Mouse (Mus musculus) lung, adult 18-20 months (tissue): ENCODE data around the gene Pip4k2a.

ENCODE experiments used
- DNase-seq, 2 experiments: peaks; one replicate each; pipeline ENCODE4 v3.0.0; 2022; ENCODE audit warnings: mixed read lengths in 2 of 2

The Pip4k2a gene

DNA sequence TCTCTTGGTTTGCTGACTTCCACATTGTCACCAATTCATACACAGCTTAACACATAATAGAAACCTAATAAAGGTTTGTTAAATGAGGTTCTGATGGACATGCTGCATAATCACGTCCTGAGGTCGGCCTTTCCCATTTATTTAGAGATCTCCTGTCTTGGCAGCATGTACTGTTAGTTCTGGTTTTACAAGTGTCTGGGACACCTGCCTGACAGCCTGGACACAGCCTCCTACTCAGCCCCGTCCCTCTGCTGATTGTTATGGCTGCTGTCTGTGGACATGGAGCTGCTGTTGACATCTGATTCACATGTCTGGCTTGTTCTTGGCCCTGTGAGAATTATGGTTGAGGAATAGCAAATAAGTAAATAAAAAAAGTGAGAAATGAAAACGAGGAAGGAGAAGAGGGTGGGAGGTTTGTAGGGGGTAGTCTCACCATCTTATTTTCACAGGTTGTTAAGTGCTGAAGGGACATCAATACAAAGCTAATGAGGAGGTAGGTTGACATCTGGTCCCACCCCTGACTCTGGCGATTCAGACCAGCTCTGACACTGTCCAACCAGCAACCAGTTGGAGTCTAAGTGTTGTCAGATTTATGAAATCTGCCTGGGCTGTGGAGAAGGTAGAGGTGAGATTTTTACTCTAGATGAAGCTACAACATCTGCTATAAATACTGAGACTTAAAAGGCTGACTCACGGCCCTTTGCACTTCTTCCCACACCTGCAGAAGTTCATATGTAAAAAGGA lies 166.7 kb downstream of the Pip4k2a start:
- DNase-seq: peak in 1 of 2 experiments; percentile 5

GRCm38 (mm10) chr2:18822711-18823110 lies 175.2 kb downstream of the Pip4k2a start:
- DNase-seq: no peak

- peak; percentile 66 to 75 for DNase-seq
These were observed 176.2 kb downstream of the Pip4k2a start for GRCm38 (mm10) chr2:18821451-18822379.

GRCm38 (mm10) chr2:18819520-18819919 lies 178.4 kb downstream of the Pip4k2a start:
- DNase-seq: no peak

GRCm38 (mm10) chr2:18816036-18816435 lies 181.9 kb downstream of the Pip4k2a start:
- no peak for DNase-seq

- DNase-seq: no peak
These were observed 182.5 kb downstream of the Pip4k2a start for GRCm38 (mm10) chr2:18815336-18815965.

DNA sequence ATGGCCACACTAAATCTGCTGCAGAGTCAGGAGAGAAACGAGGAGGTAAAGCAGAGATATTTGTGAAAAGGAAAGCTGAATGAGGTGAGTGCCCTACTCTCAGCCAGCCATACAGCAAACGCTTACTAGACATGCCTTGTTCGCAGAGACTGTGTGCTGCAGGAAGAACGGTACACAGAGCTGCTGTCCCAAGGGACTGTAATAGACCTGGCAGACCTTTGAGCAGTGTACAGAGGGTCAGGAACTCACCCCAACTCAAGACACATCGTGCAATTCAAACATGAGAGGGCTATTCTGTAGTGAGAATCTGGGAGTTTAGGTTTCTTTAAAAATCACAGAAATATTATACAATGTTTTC lies 183.5 kb downstream of the Pip4k2a start:
- no peak for DNase-seq

- DNase-seq: no peak
These were observed 184.1 kb downstream of the Pip4k2a start for GRCm38 (mm10) chr2:18813683-18814446.

- no peak for DNase-seq
These were observed 190.0 kb downstream of the Pip4k2a start for GRCm38 (mm10) chr2:18807961-18808360.

DNA sequence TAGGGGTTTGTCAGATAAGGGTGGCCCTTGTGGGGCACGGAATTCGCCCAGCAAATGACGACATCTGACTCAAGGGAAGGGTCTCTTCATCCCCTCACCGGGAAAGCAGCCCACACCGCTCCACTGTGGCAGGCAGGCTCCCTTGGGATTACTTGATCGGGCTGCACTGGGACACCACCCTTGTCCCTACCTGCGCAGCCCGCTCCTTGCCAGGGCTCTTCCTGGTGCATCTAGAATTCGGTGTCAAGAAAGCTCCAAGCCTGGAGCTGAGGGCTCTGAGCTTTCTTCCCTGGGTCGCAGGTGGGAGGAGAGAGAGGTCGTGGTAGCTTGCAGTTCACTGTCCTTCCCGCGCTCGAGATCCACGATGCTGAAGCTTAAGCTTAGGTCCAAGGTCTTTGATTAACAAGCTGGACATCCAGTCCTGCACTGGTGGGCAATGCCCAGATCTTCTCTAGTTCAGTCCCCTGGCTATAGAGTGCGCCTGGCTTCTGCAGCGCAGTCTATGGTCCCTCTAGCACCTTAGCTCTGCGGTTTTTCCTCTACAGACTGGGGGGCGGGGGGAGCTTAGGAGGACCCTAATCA lies 196.6 kb downstream of the Pip4k2a start:
- no peak for DNase-seq

DNA sequence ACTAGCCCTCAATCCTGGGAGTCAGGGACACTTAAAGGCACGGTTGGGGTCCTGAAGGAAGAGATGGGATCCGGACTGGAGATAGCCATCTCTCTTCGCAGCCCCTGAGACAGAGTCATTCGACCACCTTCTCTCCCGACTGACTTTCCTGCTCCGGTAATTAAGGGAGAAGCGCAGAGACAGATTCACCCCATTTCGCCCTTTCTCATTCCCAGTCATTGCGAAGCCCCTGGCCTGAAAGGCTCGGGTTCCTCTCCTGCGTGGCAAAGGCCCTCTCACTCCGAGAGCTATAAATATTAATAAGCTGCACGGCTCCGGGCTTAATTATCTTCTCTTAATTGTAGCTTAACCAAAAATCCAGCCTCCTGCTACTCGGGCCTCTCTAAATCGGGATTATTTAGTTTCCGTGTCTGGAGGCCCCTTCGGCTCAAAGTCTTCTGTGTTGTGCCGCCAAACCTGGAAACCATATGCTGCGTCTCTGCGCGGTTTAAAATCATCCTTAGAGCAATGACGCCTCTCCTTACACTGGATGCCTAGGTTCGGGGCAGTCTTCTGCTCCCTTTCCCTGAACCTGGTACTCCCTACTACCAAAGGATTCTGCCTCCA lies 197.2 kb downstream of the Pip4k2a start:
- DNase-seq: no peak

DNA sequence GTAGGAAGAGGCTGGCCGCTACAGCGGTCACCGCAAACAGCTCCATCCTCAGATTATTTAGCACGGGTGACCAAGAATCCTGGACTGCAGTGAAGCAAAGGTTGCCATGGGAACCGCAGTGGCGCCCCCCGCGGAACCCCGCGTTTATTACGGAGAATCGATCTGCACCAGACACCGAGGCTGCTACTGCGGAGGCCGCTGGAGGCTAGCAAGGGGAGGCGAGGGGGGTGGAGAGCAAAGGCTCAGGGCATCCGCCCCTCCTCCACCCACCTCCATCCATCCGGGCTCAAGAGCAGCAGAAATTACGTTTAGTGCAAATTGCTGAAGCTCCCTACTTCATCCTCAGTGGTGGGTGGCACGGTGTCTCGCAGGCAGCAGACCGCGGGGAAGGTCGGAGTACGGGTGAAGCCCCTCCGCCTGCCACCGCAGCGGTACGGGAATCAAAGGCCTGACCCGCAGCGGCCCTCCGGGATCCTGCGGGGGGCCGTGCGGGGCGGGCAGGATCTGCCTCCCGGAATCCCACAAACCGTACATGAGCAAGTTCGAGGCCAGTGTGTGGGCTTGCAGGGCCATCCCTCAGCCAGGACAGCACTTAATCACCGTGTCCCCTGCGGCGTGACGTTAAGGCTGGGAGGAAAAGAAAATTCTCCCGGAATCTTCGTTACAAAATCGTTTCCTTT lies 197.8 kb downstream of the Pip4k2a start:
- DNase-seq: peak in 1 of 2 experiments; percentile 14

- DNase-seq: no peak
These were observed 198.5 kb downstream of the Pip4k2a start for GRCm38 (mm10) chr2:18799265-18799965.

GRCm38 (mm10) chr2:18797776-18798175 lies 200.2 kb downstream of the Pip4k2a start:
- DNase-seq: no peak

GRCm38 (mm10) chr2:18794261-18794660 lies 203.7 kb downstream of the Pip4k2a start:
- DNase-seq: no peak
